Mouse (Mus musculus): ENCODE results near the gene Nrxn1. TPM values are rescaled to one million over a fixed set of nuclear protein-coding genes. Genes with fewer than 3 reads are reported as not detected.

Gene Nrxn1
- polyA plus RNA-seq, 1 experiment: 0.05 TPM

DNA sequence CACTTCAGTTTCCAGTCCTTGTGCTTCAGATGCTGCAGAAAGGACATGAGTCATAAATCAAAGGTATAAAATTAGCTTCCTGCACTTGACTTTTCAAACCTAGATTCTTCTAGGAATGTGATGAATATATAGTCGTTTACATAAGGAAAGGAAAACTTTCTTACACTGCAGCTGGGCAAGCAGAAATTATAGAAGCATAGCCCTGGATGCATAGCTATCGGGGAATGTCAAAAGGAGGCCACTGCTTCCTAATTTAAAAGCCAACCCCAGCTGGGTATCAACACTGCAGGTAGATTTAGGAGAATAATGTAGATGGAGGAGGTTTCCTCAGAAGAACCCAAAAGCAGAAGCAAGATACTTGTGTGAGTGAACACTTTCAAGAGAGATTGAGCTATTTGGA, 523.0 kb downstream of the Nrxn1 start:
- H3K4me2 ChIP-seq (ENCODE audit: low read depth): no peak overlapping the region
- H3K36me3 ChIP-seq (ENCODE audit: control insufficient read depth, insufficient read depth): no peaks in the 10 kb centered on the region
- no peaks in the 10 kb centered on the region for H3K27me3 ChIP-seq (ENCODE audit: control insufficient read depth, insufficient read depth, insufficient read length)
- no peaks in the 10 kb centered on the region for H3K79me2 ChIP-seq (ENCODE audit: control insufficient read depth, insufficient read depth)
- TF ChIP-seq TCF3 (IDR thresholded peaks at IDR 0.05; ENCODE audit: insufficient read length, low read depth): no peak
- TF ChIP-seq POLR2A (IDR thresholded peaks at IDR 0.05; ENCODE audit: insufficient read length, low read depth): no peak
- TF ChIP-seq POLR2AphosphoS2 (IDR thresholded peaks at IDR 0.05; ENCODE audit: insufficient read length, low read depth): no peak
- TF ChIP-seq CEBPB (IDR thresholded peaks at IDR 0.05; ENCODE audit: insufficient read depth, poor library complexity, severe bottlenecking): no peak
- TF ChIP-seq E2F4 (IDR thresholded peaks at IDR 0.05; ENCODE audit: insufficient read depth): no peak
- TF ChIP-seq TCF12 (IDR thresholded peaks at IDR 0.05; ENCODE audit: insufficient read depth, poor library complexity, severe bottlenecking): no peak
- TF ChIP-seq REST (IDR thresholded peaks at IDR 0.05; ENCODE audit: insufficient read depth, insufficient read length): no peak
- TF ChIP-seq MYOG (IDR thresholded peaks at IDR 0.05; ENCODE audit: control insufficient read depth in 1 of 3, insufficient read depth in 1 of 3, insufficient read length in 2 of 3, low read depth in 2 of 3): no peak
- no peak for TF ChIP-seq SRF (IDR thresholded peaks at IDR 0.05; ENCODE audit: control insufficient read depth, insufficient read length, low read depth)
- no peak for TF ChIP-seq MYOD1 (IDR thresholded peaks at IDR 0.05; ENCODE audit: control insufficient read depth in 1 of 3, insufficient read length in 2 of 3, low read depth in 2 of 3)
- no peak for TF ChIP-seq MAX (IDR thresholded peaks at IDR 0.05; ENCODE audit: low read depth)
- TF ChIP-seq USF1 (IDR thresholded peaks at IDR 0.05; ENCODE audit: low read depth): no peak
- no peak overlapping the region for H3K4me3 ChIP-seq
- no peak overlapping the region for H3ac ChIP-seq (ENCODE audit: control insufficient read depth, insufficient read length)

- TF ChIP-seq POLR2AphosphoS2 (IDR thresholded peaks at IDR 0.05; ENCODE audit: insufficient read length, low read depth) (no peak), TCF3 (IDR thresholded peaks at IDR 0.05; ENCODE audit: insufficient read length, low read depth) (no peak), TCF12 (IDR thresholded peaks at IDR 0.05; ENCODE audit: insufficient read depth, poor library complexity, severe bottlenecking) (no peak), USF1 (IDR thresholded peaks at IDR 0.05; ENCODE audit: low read depth) (no peak), CEBPB (IDR thresholded peaks at IDR 0.05; ENCODE audit: insufficient read depth, poor library complexity, severe bottlenecking) (no peak), POLR2A (IDR thresholded peaks at IDR 0.05; ENCODE audit: insufficient read length, low read depth) (no peak), SRF (IDR thresholded peaks at IDR 0.05; ENCODE audit: control insufficient read depth, insufficient read length, low read depth) (no peak), MYOG (IDR thresholded peaks at IDR 0.05; ENCODE audit: control insufficient read depth in 1 of 3, insufficient read depth in 1 of 3, insufficient read length in 2 of 3, low read depth in 2 of 3) (no peak), MYOD1 (IDR thresholded peaks at IDR 0.05; ENCODE audit: control insufficient read depth in 1 of 3, insufficient read length in 2 of 3, low read depth in 2 of 3) (no peak)
Measured at GRCm38 (mm10) chr17:90565186-90565585, 527.7 kb downstream of the Nrxn1 start.

DNA sequence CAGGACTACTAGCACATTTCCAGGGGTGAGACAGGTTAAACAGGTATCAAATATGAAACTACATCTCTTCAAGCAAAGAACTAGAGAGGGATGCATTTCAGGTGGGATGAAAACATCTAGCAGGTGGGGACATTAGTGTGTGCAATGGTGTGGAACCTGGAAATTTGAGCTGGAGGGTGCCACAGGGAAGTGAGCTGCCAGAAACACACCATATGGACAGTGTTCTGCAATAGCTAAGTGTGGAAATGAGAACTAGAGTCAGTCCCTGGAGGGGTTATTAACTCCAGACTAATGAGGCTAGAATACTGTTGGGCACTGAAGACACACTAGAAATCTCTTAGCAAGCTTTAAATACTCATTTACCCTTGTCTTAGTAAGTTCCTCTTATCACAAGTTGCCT, 536.5 kb downstream of the Nrxn1 start:
- Histone ChIP-seq H3K4me3 (no peak overlapping the region), H3K79me2 (ENCODE audit: control insufficient read depth, insufficient read depth) (no peaks in the 10 kb centered on the region), H3K36me3 (ENCODE audit: control insufficient read depth, insufficient read depth) (no peaks in the 10 kb centered on the region), H3ac (ENCODE audit: control insufficient read depth, insufficient read length) (no peak overlapping the region), H3K27me3 (ENCODE audit: control insufficient read depth, insufficient read depth, insufficient read length) (no peaks in the 10 kb centered on the region), H3K4me2 (ENCODE audit: low read depth) (no peak overlapping the region)
- TF ChIP-seq E2F4 (IDR thresholded peaks at IDR 0.05; ENCODE audit: insufficient read depth) (no peak), SRF (IDR thresholded peaks at IDR 0.05; ENCODE audit: control insufficient read depth, insufficient read length, low read depth) (no peak), TCF3 (IDR thresholded peaks at IDR 0.05; ENCODE audit: insufficient read length, low read depth) (no peak), POLR2AphosphoS2 (IDR thresholded peaks at IDR 0.05; ENCODE audit: insufficient read length, low read depth) (no peak), CEBPB (IDR thresholded peaks at IDR 0.05; ENCODE audit: insufficient read depth, poor library complexity, severe bottlenecking) (no peak), MAX (IDR thresholded peaks at IDR 0.05; ENCODE audit: low read depth) (no peak), POLR2A (IDR thresholded peaks at IDR 0.05; ENCODE audit: insufficient read length, low read depth) (no peak), MYOG (IDR thresholded peaks at IDR 0.05; ENCODE audit: control insufficient read depth in 1 of 3, insufficient read depth in 1 of 3, insufficient read length in 2 of 3, low read depth in 2 of 3) (no peak), TCF12 (IDR thresholded peaks at IDR 0.05; ENCODE audit: insufficient read depth, poor library complexity, severe bottlenecking) (no peak), REST (IDR thresholded peaks at IDR 0.05; ENCODE audit: insufficient read depth, insufficient read length) (no peak), MYOD1 (IDR thresholded peaks at IDR 0.05; ENCODE audit: control insufficient read depth in 1 of 3, insufficient read length in 2 of 3, low read depth in 2 of 3) (no peak), USF1 (IDR thresholded peaks at IDR 0.05; ENCODE audit: low read depth) (no peak)

More at GRCm38 (mm10) chr17:90565186-90565585, 527.7 kb downstream of the Nrxn1 start:
- H3ac ChIP-seq (ENCODE audit: control insufficient read depth, insufficient read length): no peak overlapping the region
- H3K4me2 ChIP-seq (ENCODE audit: low read depth): no peak overlapping the region
- no peaks in the 10 kb centered on the region for H3K36me3 ChIP-seq (ENCODE audit: control insufficient read depth, insufficient read depth)
- H3K27me3 ChIP-seq (ENCODE audit: control insufficient read depth, insufficient read depth, insufficient read length): no peaks in the 10 kb centered on the region
- no peaks in the 10 kb centered on the region for H3K79me2 ChIP-seq (ENCODE audit: control insufficient read depth, insufficient read depth)
- no peak overlapping the region for H3K4me3 ChIP-seq

GRCm38 (mm10) chr17:90550415-90550814, 542.5 kb downstream of the Nrxn1 start:
- Histone ChIP-seq H3ac (ENCODE audit: control insufficient read depth, insufficient read length) (no peak overlapping the region), H3K4me2 (ENCODE audit: low read depth) (no peak overlapping the region), H3K27me3 (ENCODE audit: control insufficient read depth, insufficient read depth, insufficient read length) (no peaks in the 10 kb centered on the region), H3K4me3 (no peak overlapping the region), H3K79me2 (ENCODE audit: control insufficient read depth, insufficient read depth) (no peaks in the 10 kb centered on the region), H3K36me3 (ENCODE audit: control insufficient read depth, insufficient read depth) (no peaks in the 10 kb centered on the region)
- no peak for TF ChIP-seq SRF (IDR thresholded peaks at IDR 0.05; ENCODE audit: control insufficient read depth, insufficient read length, low read depth)
- TF ChIP-seq USF1 (IDR thresholded peaks at IDR 0.05; ENCODE audit: low read depth): no peak
- TF ChIP-seq REST (IDR thresholded peaks at IDR 0.05; ENCODE audit: insufficient read depth, insufficient read length): no peak
- TF ChIP-seq POLR2AphosphoS2 (IDR thresholded peaks at IDR 0.05; ENCODE audit: insufficient read length, low read depth): no peak
- TF ChIP-seq MYOD1 (IDR thresholded peaks at IDR 0.05; ENCODE audit: control insufficient read depth in 1 of 3, insufficient read length in 2 of 3, low read depth in 2 of 3): no peak
- no peak for TF ChIP-seq MYOG (IDR thresholded peaks at IDR 0.05; ENCODE audit: control insufficient read depth in 1 of 3, insufficient read depth in 1 of 3, insufficient read length in 2 of 3, low read depth in 2 of 3)
- TF ChIP-seq CEBPB (IDR thresholded peaks at IDR 0.05; ENCODE audit: insufficient read depth, poor library complexity, severe bottlenecking): no peak
- TF ChIP-seq E2F4 (IDR thresholded peaks at IDR 0.05; ENCODE audit: insufficient read depth): no peak
- TF ChIP-seq TCF3 (IDR thresholded peaks at IDR 0.05; ENCODE audit: insufficient read length, low read depth): no peak
- TF ChIP-seq MAX (IDR thresholded peaks at IDR 0.05; ENCODE audit: low read depth): no peak
- TF ChIP-seq POLR2A (IDR thresholded peaks at IDR 0.05; ENCODE audit: insufficient read length, low read depth): no peak
- TF ChIP-seq TCF12 (IDR thresholded peaks at IDR 0.05; ENCODE audit: insufficient read depth, poor library complexity, severe bottlenecking): no peak
